Comparison of ENCODE assay signal across 14 mouse cellular contexts in genomic region chr7:110584159-110584558, GRCm38 (mm10). TPM values are rescaled to one million over a fixed set of nuclear protein-coding genes. Genes with fewer than 3 reads are reported as not detected.
A peak's percentile ranks its signal among the peaks of the same experiment; 100 is the strongest.
DNase-seq lines count a peak whose midpoint lies in the region; ATAC-seq and TF ChIP-seq lines count a peak whose summit lies in the region.
"Had no signal": no experiment of that assay in that cellular context is flagged by ENCODE, and none has a peak within 500 bp of the region (broad histone marks: within the 10 kb centered on the region; RNA-seq: fewer than 3 reads in every experiment).

No protein-coding gene starts in this region.

- no peaks in the 10 kb centered on the region for H3K36me3 ChIP-seq in heart, postnatal 0 days (replicated peaks; ENCODE audit: control insufficient read depth, insufficient read depth, low read length)
- peaks cover 10% of the 10 kb centered on the region for H3K36me3 ChIP-seq in heart, adult 2 months (ENCODE audit: control insufficient read depth, insufficient read depth, low read length)
- H3K36me3 ChIP-seq in liver, embryonic 15.5 days (replicated peaks) = no peaks in the 10 kb centered on the region
- H3K36me3 ChIP-seq in liver, embryonic 11.5 days (ENCODE audit: control insufficient read depth, insufficient read depth, low read length) = no peaks in the 10 kb centered on the region
- H3K36me3 ChIP-seq in embryonic facial prominence, embryonic 14.5 days (ENCODE audit: control insufficient read depth, insufficient read depth, low read length) = no peaks in the 10 kb centered on the region
- no peaks in the 10 kb centered on the region for H3K36me3 ChIP-seq in neural tube, embryonic 14.5 days (ENCODE audit: control insufficient read depth, insufficient read depth, low read length)

- no peak for TF ChIP-seq CTCF in heart, postnatal 0 days (IDR thresholded peaks at IDR 0.05; ENCODE audit: low read depth)
- no peak for TF ChIP-seq CTCF in heart, adult 2 months (IDR thresholded peaks at IDR 0.05)

- H3K79me2 ChIP-seq in heart, adult 2 months (replicated peaks; ENCODE audit: control insufficient read depth, insufficient read depth, low read length) = peaks cover 3% of the 10 kb centered on the region

- H3K4me1 ChIP-seq in heart, postnatal 0 days (ENCODE audit: control insufficient read depth, insufficient read depth) = peaks cover 7% of the 10 kb centered on the region; the same call in 1 of the 2 replicates
- H3K4me1 ChIP-seq in heart, adult 2 months (ENCODE audit: control insufficient read depth, insufficient read depth, low read length) = peaks cover 5% of the 10 kb centered on the region
- no peaks in the 10 kb centered on the region for H3K4me1 ChIP-seq in liver, embryonic 15.5 days (replicated peaks)
- H3K4me1 ChIP-seq in liver, embryonic 11.5 days (replicated peaks; ENCODE audit: control insufficient read depth, insufficient read depth, low read length) = no peaks in the 10 kb centered on the region
- no peaks in the 10 kb centered on the region; the same call in 1 of the 2 replicates for H3K4me1 ChIP-seq in embryonic facial prominence, embryonic 14.5 days (ENCODE audit: control insufficient read depth, insufficient read depth, low read length)
- H3K4me1 ChIP-seq in neural tube, embryonic 14.5 days (ENCODE audit: control insufficient read depth, insufficient read depth, low read length) = no peaks in the 10 kb centered on the region

- ATAC-seq in heart, postnatal 0 days (ENCODE audit: insufficient read depth, low read depth) = no peak
- ATAC-seq in liver, embryonic 15.5 days (ENCODE audit: insufficient read depth) = 0 out of 2 replicates have a peak, but pooled peaks have one; percentile 12
- no peak for ATAC-seq in liver, embryonic 11.5 days (replicated peaks; ENCODE audit: low FRiP score)
- ATAC-seq in embryonic facial prominence, embryonic 14.5 days (ENCODE audit: low read depth) = 0 out of 2 replicates have a peak, but pooled peaks have one; percentile 6
- ATAC-seq in neural tube, embryonic 14.5 days (ENCODE audit: low read depth) = peak; percentile 46; the same call in 1 of the 2 replicates
- ATAC-seq: CD4-positive, CD25-positive, alpha-beta regulatory T cell, adult 4 months had no signal

- H3K27ac ChIP-seq in heart, postnatal 0 days (ENCODE audit: low read depth) = 0 out of 2 replicates have a peak overlapping the region, but pooled peaks have one; percentile 25
- H3K27ac ChIP-seq in heart, adult 2 months = no peak overlapping the region
- no peak overlapping the region for H3K27ac ChIP-seq in liver, embryonic 15.5 days (replicated peaks)
- no peak overlapping the region for H3K27ac ChIP-seq in liver, embryonic 11.5 days (ENCODE audit: low read depth, low read length)
- no peak overlapping the region for H3K27ac ChIP-seq in embryonic facial prominence, embryonic 14.5 days (replicated peaks; ENCODE audit: low read depth, low read length)
- no peak overlapping the region for H3K27ac ChIP-seq in neural tube, embryonic 14.5 days (ENCODE audit: low read depth, low read length)

- DNase-seq in heart, postnatal 0 days (ENCODE audit: low spot score) = no peak
- DNase-seq in heart, adult 2 months = no peak
- no peak for DNase-seq in liver, embryonic 11.5 days (ENCODE audit: low spot score)
- peak; percentile 6 for DNase-seq in embryonic facial prominence, embryonic 14.5 days (ENCODE audit: low spot score)
- DNase-seq in left cerebral cortex, adult 18-20 months (ENCODE audit: low spot score in 2 of 2) = no peak
- DNase-seq: adrenal gland, postnatal 25 days; layer of hippocampus, postnatal 36 days; lung, adult 18-20 months had no signal

- no peak overlapping the region for H3K4me2 ChIP-seq in heart, postnatal 0 days (ENCODE audit: low read depth, low read length)
- no peak overlapping the region for H3K4me2 ChIP-seq in liver, embryonic 15.5 days
- H3K4me2 ChIP-seq in liver, embryonic 11.5 days = no peak overlapping the region
- no peak overlapping the region for H3K4me2 ChIP-seq in embryonic facial prominence, embryonic 14.5 days (ENCODE audit: low read depth, low read length)
- H3K4me2 ChIP-seq in neural tube, embryonic 14.5 days (ENCODE audit: low read depth, low read length) = no peak overlapping the region

- no peak for TF ChIP-seq POLR2A in heart, adult 2 months (IDR thresholded peaks at IDR 0.05; ENCODE audit: insufficient read depth, low read depth, low read length)

- no peak for TF ChIP-seq EP300 in heart, postnatal 0 days (IDR thresholded peaks at IDR 0.05; ENCODE audit: low read depth)
- no peak for TF ChIP-seq EP300 in heart, adult 2 months (IDR thresholded peaks at IDR 0.05; ENCODE audit: insufficient read depth, low read depth, low read length)

- no peaks in the 10 kb centered on the region for H3K9me3 ChIP-seq in heart, postnatal 0 days (replicated peaks; ENCODE audit: control insufficient read depth, low read length)
- H3K9me3 ChIP-seq in liver, embryonic 15.5 days (replicated peaks) = no peaks in the 10 kb centered on the region
- H3K9me3 ChIP-seq in liver, embryonic 11.5 days (ENCODE audit: control insufficient read depth, low read length) = no peaks in the 10 kb centered on the region
- H3K9me3 ChIP-seq in embryonic facial prominence, embryonic 14.5 days (ENCODE audit: control insufficient read depth, low read length) = no peaks in the 10 kb centered on the region
- no peaks in the 10 kb centered on the region for H3K9me3 ChIP-seq in neural tube, embryonic 14.5 days (ENCODE audit: control insufficient read depth, low read length)

- H3K9ac ChIP-seq in heart, postnatal 0 days (replicated peaks; ENCODE audit: low read depth, low read length) = no peak overlapping the region
- H3K9ac ChIP-seq in heart, adult 2 months (ENCODE audit: low read depth, low read length) = no peak overlapping the region
- H3K9ac ChIP-seq in liver, embryonic 15.5 days = no peak overlapping the region
- no peak overlapping the region for H3K9ac ChIP-seq in liver, embryonic 11.5 days (ENCODE audit: low read depth, low read length)
- no peak overlapping the region for H3K9ac ChIP-seq in embryonic facial prominence, embryonic 14.5 days (ENCODE audit: low read depth, low read length)
- no peak overlapping the region for H3K9ac ChIP-seq in neural tube, embryonic 14.5 days (replicated peaks; ENCODE audit: low read depth, low read length)

- no peaks in the 10 kb centered on the region for H3K27me3 ChIP-seq in heart, postnatal 0 days (ENCODE audit: control insufficient read depth, insufficient read depth, low read length)
- no peaks in the 10 kb centered on the region for H3K27me3 ChIP-seq in heart, adult 2 months (ENCODE audit: control insufficient read depth, insufficient read depth, low read length)
- no peaks in the 10 kb centered on the region for H3K27me3 ChIP-seq in liver, embryonic 15.5 days
- no peaks in the 10 kb centered on the region for H3K27me3 ChIP-seq in liver, embryonic 11.5 days (replicated peaks; ENCODE audit: control insufficient read depth, insufficient read depth, low read length)
- no peaks in the 10 kb centered on the region for H3K27me3 ChIP-seq in embryonic facial prominence, embryonic 14.5 days (replicated peaks; ENCODE audit: control insufficient read depth, insufficient read depth, low read length)
- no peaks in the 10 kb centered on the region for H3K27me3 ChIP-seq in neural tube, embryonic 14.5 days (ENCODE audit: control insufficient read depth, insufficient read depth, low read length)

- WGBS in heart, postnatal 0 days = 63% methylated on average over 2 of the region's 2 CpGs
- WGBS in heart, adult 2 months = 76% methylated on average over 2 of the region's 2 CpGs
- 38% methylated on average over 2 of the region's 2 CpGs for WGBS in liver, embryonic 15.5 days (ENCODE audit: insufficient replicate concordance)
- 58% methylated on average over 2 of the region's 2 CpGs for whole genome bisulfite sequencing in liver, embryonic 11.5 days
- WGBS in embryonic facial prominence, embryonic 14.5 days = 72% methylated on average over 2 of the region's 2 CpGs
- 77% methylated on average over 2 of the region's 2 CpGs for WGBS in neural tube, embryonic 14.5 days

- H3K4me3 ChIP-seq in heart, postnatal 0 days (ENCODE audit: low read depth, low read length) = no peak overlapping the region
- no peak overlapping the region for H3K4me3 ChIP-seq in heart, adult 2 months
- H3K4me3 ChIP-seq in liver, embryonic 15.5 days (replicated peaks) = no peak overlapping the region
- no peak overlapping the region for H3K4me3 ChIP-seq in liver, embryonic 11.5 days (ENCODE audit: low read depth, low read length)
- H3K4me3 ChIP-seq in embryonic facial prominence, embryonic 14.5 days (ENCODE audit: low read depth, low read length) = no peak overlapping the region
- no peak overlapping the region for H3K4me3 ChIP-seq in neural tube, embryonic 14.5 days (ENCODE audit: low read depth, low read length)

- intact Hi-C loops in heart, adult 2 months (cut with DNase I) = no loop called here

RNA-seq across cellular contexts. Expression of gene Sbf2, which starts 30.6 kb away (rescaled TPM):
- total RNA-seq in heart, postnatal 0 days (2014; rRNA removed; ENCODE audit: low replicate concordance) = 56.9 and 64.6 TPM in 2 replicates
- polyA plus RNA-seq in heart, postnatal 0 days (2015; fragmentation: Nextera tagmentation; extraction: Ambion mirVana) = 19.2 and 21.3 TPM in 2 replicates
- 10 to 100 TPM; 39.7 to 40.4 TPM for total RNA-seq in heart, adult 2 months (2021)
- polyA plus RNA-seq in heart, adult 2 months (2012; rRNA removed) = 16.1 and 31.1 TPM in 2 replicates
- polyA plus RNA-seq in liver, embryonic 15.5 days (2015; fragmentation: Nextera tagmentation; extraction: Ambion mirVana) = 5.3 and 7.1 TPM in 2 replicates
- 13.8 and 14.6 TPM in 2 replicates for polyA plus RNA-seq in liver, embryonic 11.5 days (2014; fragmentation: Nextera tagmentation; extraction: Ambion mirVana)
- polyA plus RNA-seq in embryonic facial prominence, embryonic 14.5 days (2014; fragmentation: Nextera tagmentation; extraction: Ambion mirVana) = 24.8 and 24.9 TPM in 2 replicates
- polyA plus RNA-seq in neural tube, embryonic 14.5 days (2014; fragmentation: Nextera tagmentation; extraction: Ambion mirVana) = 66.5 and 83.1 TPM in 2 replicates
- 10 to 100 TPM; 52.6 to 55.5 TPM for total RNA-seq in left cerebral cortex, adult 18-20 months (2021)

RNA-seq across cellular contexts. Expression of gene Adm, which starts 43.3 kb away (rescaled TPM):
- 9.4 and 18.0 TPM in 2 replicates for total RNA-seq in heart, postnatal 0 days (2014; rRNA removed; ENCODE audit: low replicate concordance)
- 34.5 and 39.7 TPM in 2 replicates for polyA plus RNA-seq in heart, postnatal 0 days (2015; fragmentation: Nextera tagmentation; extraction: Ambion mirVana)
- 10 to 100 TPM in 1 of 2 experiments, 1 to 10 TPM in 1; 9.0 to 11.2 TPM for total RNA-seq in heart, adult 2 months (2021)
- 18.1 and 18.8 TPM in 2 replicates for polyA plus RNA-seq in heart, adult 2 months (2012; rRNA removed)
- polyA plus RNA-seq in liver, embryonic 15.5 days (2015; fragmentation: Nextera tagmentation; extraction: Ambion mirVana) = 2.2 and 2.7 TPM in 2 replicates
- 8.8 and 10.6 TPM in 2 replicates for polyA plus RNA-seq in liver, embryonic 11.5 days (2014; fragmentation: Nextera tagmentation; extraction: Ambion mirVana)
- 3.8 TPM in 2 replicates for polyA plus RNA-seq in embryonic facial prominence, embryonic 14.5 days (2014; fragmentation: Nextera tagmentation; extraction: Ambion mirVana)
- polyA plus RNA-seq in neural tube, embryonic 14.5 days (2014; fragmentation: Nextera tagmentation; extraction: Ambion mirVana) = 2.0 and 2.1 TPM in 2 replicates
- total RNA-seq in left cerebral cortex, adult 18-20 months (2021) = 1 to 10 TPM; 2.6 to 3.3 TPM
- total RNA-seq: common myeloid progenitor, adult 5-6 weeks; granulocyte monocyte progenitor cell, adult 5-6 weeks; monocyte, adult 5-6 weeks had no signal
- polyA plus RNA-seq: CD4-positive, CD25-positive, alpha-beta regulatory T cell, adult 4 months had no signal

Comparison
In these comparisons a context has a peak if more than half of its experiments do, and no peak if none do; other contexts are left out.
1. ATAC-seq: peak in liver, embryonic 15.5 days (single experiment), embryonic facial prominence, embryonic 14.5 days (single experiment) and neural tube, embryonic 14.5 days (single experiment); none in heart, postnatal 0 days (single experiment) and liver, embryonic 11.5 days (single experiment).